Mouse (Mus musculus) 3T3-L1 (cell line): ENCODE measurements around the gene Casp7.

Experiments
- DNase-seq: peaks from one replicate; pipeline ENCODE4 v3.0.0-alpha.2; 2015; ENCODE audit warnings: low read depth, low spot score

Gene Casp7

DNA sequence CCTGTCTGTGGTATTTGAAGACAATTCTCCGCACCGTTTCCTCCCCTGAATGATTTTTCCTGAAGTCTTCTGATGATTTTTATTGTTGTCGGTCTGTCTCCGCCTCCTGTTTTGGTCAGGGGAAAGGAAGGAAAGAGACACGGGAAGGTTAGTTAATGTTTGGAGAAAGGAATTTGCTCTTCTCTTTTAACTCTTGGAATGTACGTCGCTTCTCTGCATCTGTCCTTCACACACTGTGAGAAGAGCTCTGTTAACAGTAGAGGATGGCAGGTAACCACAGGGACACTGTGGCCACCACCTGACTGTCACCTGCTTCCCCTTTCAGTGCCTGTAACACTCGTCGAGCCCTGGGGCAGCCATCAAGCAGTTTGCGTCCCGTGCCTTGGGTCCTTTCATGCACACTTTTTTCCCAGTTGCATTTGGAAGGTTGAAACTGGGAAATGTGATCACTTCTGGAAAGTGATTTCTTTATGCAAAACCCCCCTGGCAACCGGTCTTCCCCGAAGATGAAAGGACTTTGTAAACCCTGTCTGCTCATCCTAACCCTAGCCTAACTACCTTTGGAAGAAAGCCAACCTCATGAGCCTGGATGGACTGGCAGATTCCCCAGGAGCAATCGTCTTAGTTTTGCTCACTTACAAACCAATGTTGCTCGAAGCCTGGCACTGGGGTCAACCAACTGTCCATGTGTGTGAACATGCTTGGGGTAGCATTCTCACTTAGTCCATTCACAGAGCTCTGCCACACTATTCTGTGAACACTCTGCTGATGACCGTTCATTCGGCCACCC is 27.9 kb downstream of the Casp7 start:
- DNase-seq: no peak

- DNase-seq: no peak
Measured at GRCm38 (mm10) chr19:56425492-56425891, 28.6 kb downstream of the Casp7 start.

DNA sequence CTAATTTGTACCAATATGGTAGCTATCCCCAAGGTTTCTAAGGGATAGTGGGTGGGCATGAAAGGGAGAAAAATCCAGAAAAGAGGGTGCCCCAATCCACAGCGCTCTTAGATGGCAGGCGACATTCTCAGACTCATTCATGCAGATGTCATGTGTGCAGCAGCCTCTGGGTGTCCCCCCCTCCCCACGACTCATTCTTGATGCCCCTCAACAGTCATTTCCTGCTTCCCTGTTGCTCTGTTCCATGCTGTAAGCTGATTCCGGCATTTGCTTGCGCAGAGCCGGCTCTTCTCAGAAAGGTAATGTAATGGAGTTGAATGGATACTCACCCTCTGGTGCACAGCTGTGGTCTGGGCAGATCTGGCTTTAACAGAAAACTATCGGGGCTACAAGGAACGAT is 33.4 kb downstream of the Casp7 start:
- no peak for DNase-seq

- no peak for DNase-seq
Measured at GRCm38 (mm10) chr19:56432706-56433105, 35.8 kb downstream of the Casp7 start.

DNA sequence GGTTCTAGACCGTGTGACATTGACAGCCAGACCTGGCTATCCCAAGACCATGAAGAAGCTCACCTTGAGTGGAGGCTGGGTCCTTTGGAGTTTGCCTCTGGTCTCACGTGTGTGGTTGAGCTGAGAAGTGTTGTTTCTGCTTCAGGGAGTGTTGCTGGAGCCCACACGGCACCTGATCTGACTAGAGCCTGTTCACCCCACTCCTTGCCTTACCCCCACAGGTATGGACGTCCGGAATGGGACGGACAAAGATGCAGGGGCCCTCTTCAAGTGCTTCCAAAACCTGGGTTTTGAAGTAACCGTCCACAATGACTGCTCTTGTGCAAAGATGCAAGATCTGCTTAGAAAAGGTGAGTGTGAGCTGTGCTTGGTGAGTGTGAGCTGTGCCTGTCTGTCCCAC is 36.7 kb downstream of the Casp7 start:
- DNase-seq: no peak

GRCm38 (mm10) chr19:56436380-56436779 is 39.5 kb downstream of the Casp7 start:
- no peak for DNase-seq

DNA sequence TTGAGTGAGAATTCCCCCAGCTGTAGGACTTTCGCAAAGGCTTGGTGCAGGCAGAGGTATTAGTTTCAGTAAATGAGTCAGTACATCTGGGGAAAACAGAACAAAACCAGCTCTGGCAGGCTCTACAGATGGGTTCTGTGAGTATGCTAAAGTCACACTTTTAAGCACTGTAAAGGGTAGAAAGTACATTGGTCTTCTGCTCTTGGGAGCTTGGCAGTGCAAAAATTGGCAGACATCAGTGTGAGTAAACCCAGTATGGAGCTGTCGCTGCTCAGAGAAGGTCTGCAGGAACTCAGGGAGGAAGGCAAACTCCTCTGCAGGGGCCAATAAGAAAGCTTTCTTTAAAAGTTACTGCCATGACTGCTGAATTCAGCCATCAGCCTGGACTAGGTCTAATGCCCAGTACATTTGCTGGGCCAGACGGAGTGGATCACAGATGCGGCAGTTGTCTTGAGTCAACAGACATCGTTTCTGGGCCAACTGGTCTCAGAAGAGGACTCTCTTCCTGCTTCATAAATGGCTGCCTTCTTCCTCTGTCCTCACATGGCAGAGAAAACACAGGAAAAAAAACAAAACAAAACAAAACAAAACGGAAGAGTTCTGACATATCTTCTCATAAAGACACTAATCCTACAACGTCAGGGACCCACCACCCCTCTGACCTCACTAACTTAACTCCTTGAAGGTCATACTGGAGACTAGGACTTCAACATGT is 41.6 kb downstream of the Casp7 start:
- DNase-seq: no peak

- no peak for DNase-seq
Measured at GRCm38 (mm10) chr19:56439072-56439434, 42.1 kb downstream of the Casp7 start.

DNA sequence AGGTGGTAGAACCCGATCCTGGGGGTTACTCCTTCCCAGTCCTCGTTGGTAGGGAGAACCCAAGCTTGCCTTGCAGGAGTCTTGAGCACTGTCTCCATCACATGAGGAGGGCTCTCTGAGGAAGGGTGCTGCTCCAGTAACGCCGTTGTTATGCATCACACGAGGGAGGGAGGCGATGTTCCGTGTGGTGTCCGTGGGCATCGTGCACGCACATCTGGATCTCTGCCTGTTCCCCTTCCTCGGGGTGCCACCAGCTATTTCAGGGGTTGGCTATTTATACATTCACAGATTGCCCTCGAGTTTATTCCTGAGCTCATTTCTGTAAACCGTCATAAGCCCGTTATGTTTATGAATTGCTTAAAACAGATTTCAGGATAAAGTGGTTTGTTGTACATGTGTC is 46.5 kb downstream of the Casp7 start:
- DNase-seq: no peak

DNA sequence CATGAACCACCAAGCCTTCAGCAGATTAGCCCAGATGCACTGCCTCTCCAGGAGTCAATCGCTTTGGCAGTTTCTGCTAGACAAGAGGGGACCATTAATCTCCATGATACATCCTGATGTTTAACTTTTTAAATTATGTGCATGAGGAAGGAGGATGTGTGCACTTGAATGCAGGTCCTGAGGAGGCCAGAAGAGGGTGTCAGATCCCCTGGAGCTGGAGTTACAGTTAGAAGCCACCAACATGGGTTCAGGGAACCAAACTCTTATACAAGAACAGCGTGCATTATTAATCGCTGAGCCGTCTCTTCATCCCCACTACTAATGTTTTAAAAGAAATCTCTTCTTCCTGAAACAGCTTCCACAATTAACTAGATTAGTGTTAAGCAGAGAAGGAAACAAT is 51.9 kb downstream of the Casp7 start:
- no peak for DNase-seq

- DNase-seq: no peak
Measured at GRCm38 (mm10) chr19:56449537-56449936, 52.6 kb downstream of the Casp7 start.

DNA sequence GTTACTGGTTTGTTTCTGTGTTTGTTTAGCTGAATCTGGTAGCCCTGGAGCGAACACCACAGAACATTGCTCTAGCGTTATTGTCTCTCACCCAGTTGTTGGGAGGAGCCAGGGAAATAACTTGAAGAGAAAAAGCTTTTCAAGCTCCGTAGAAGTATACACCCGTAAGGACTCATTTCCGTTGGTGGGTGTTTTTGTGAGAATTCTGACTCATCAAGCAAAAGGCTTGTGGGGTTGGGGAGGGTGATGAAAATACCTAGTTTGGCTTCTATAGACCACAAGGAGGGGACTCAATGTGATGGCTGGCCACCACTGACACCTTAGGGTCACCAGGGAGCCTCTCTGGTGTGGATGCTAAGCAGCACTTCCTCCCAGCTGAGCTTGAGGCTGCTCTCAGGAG is 54.0 kb downstream of the Casp7 start:
- no peak for DNase-seq

DNA sequence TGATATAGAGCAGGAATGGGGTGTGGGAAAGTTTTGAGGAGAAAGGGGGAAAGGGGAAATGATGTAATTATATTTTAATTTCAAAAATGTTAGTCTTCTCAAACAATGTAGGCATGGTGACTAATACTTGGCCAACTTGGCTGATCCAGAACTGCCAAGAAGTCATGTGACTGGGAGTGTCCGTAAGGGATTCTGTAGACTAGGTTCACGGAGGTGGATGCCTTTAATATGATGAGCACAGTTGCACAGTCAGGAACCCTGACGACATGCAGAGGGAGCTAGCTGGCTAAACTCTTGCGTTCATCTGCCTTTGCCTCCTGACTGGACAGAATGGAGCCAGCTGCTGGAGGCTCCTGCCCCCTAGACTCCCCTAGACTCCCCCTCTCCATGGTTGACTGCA is 54.9 kb downstream of the Casp7 start:
- peak; percentile 94 for DNase-seq

GRCm38 (mm10) chr19:56452421-56452820 is 55.5 kb downstream of the Casp7 start:
- DNase-seq: no peak

DNA sequence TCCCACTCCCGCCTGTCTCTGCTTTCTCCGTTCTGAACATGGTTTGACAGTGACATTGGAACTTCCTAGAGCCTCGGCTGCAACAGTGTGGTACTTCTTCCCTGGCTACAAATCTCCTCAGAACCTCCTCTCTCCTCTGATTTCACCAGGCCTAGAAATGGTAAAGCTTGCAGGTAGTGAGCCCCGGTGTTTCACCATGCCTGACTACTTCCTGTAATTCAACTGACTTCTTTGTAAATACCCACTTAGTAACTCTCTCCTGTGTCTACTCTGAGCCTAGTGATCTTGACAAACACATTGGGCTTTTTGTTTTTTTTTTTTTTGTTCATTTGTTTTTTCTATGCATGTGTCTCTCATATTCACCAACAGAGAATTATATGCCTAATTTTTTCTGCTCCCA is 57.9 kb downstream of the Casp7 start:
- no peak for DNase-seq

DNA sequence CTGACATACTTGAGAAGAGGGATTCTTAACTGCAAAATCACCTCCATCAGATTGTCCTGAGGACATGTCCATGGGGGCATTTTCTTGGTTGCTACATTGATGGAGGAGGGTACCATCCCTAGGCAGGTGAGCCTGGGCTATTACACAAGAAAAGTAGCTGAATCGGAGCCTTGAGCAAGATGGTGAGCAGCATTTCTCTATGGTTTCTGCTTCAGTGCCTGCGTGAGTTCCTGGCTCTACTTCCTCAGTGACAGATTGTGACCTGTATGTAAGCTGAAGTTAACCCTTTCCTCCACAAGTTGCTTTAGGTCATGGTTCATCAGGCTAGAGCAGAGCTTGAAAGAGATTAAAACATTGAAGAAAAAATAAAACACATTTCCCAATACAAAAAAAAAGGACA is 58.4 kb downstream of the Casp7 start:
- no peak for DNase-seq

DNA sequence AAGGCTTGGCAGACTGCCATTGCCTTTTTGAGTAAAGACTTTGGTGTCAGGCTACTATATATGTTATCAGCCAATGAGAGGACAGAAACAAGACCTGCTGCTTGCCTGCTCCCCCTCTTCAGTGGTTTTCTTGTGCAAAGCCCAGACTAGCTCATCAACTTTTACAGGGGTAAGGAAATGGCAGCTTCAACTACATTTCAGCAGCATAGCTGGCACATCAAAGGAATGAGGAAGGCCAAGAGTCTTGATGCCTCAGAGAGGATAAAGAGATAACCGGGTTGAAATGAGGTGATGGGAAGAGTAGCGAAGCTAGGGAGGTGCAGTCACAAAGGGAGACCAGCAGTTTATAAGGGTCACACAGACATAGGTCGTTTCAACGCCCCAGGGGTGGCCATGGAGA is 60.6 kb downstream of the Casp7 start:
- DNase-seq: no peak

GRCm38 (mm10) chr19:56459154-56460050 is 62.5 kb downstream of the Casp7 start:
- no peak for DNase-seq

GRCm38 (mm10) chr19:56460241-56460640 is 63.3 kb downstream of the Casp7 start:
- no peak for DNase-seq

DNA sequence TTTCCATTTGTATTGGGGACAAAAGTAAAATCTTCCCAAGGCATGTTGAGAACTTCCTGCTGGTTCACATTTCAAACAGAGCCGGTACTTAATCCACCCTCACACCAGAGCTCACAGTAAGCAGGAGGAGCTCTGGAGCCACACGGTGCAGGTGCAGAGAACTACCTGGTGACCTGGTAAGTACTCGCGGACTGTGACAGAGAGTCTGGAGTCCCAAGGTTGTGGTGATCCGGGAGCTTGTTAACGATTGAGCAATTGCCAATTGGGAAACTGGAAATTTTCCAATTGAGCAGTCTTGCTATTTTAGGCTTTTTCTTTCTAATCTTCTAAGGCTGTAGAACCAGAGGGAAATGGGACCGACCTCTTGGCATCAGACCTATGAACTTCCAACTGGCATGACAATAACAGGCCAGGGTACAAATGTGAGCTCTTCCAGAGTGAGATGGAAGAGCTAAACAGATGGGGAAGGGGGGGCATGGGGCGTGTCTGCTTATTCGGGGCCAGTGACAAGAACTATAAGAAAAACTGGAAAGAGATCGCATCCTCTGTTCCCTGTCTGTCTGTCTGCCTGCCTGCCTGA is 64.7 kb downstream of the Casp7 start, which contains the start of gene Plekhs1:
Plekhs1 (plus strand) TSS at position 119 of the 580 bp plus-strand sequence.
- no peak for DNase-seq

DNA sequence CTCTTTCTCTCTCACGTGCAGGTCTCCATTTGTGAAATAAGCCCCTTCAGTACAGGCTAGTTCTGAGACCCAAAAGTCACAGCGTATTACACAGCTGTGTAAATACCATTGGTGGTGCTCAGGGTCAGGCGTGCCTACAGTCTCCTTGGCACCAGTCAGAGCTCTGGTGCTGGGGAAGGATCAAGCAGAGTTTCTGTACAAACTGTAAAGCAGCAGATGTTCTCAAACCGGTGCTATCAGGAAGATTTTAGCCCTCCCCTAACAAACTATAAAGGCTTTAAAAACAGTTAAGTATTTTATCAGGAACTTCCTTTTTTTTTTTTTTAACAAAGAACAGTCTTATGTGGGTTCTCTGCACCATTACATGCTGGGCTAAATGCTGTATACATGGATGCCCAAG is 65.9 kb downstream of the Casp7 start:
- DNase-seq: no peak

- DNase-seq: no peak
Measured at GRCm38 (mm10) chr19:56466486-56466885, 69.6 kb downstream of the Casp7 start.
